Mouse (Mus musculus): Measurements from ENCODE around the gene Galr3. TPM values are rescaled to one million over a fixed set of nuclear protein-coding genes. Genes with fewer than 3 reads are reported as not detected.
A peak's percentile ranks its signal among the peaks of the same experiment; 100 is the strongest.

Galr3 gene
- total RNA-seq, 2 experiments from 2014 or later = 0.44 TPM; not detected in 1

DNA sequence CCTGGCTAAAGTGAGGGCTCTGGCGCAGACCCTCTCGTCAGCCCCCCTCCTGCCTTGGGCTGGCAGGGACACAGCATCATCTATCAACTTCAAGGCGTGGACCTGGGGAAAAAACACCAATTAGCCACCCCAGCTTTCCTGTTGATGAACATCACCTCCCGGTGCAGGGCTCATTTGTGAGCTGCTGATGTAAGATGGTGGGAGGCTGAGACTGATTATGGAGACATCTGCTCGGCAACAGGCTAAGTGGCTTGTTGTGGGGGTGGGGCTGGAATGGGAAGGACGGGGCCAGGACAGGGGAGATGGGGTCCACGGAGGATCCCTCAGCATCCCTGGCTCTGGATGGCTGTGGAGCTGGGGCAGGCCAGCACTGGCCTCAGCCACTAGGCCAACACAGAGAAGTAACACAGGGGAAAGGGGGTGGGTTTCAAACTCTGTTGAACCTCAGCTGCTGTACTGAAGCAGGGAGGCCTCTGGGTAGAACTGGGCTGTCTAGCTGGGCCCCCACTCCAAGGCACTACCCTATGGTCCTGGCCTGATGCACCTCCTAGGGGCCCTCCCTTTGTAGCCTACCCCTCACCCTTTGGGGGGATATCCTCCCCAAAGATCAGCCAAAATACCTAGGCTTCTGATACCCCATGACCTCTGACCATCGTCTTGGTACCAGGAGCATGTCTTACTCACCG, 8.6 kb downstream of the Galr3 start:
- no peak for DNase-seq (ENCODE audit: low spot score in 2 of 2)
- intact Hi-C loops (cut with DNase I) = no loop called here

DNA sequence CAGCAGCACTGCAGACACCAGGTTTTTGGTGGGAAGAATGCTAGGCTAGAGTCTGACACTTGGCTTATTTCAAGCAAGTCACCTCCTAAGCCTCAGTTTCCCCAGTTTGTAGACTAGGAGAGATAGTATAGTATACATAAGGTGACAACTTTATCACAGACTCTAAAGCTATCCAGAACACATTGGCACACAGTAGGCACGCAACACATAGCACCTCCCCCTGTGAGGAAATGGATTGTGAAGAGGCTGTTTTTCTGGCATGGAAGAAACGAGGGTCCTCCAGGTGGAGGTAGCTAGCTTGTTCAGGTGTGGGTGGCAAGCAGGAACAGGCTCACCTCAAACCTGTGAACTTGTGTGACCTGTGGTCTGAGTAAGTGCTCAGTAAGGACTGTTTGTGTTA, 9.3 kb downstream of the Galr3 start:
- intact Hi-C loops (cut with DNase I) = no loop called here
- DNase-seq (ENCODE audit: low spot score in 2 of 2) = no peak

DNA sequence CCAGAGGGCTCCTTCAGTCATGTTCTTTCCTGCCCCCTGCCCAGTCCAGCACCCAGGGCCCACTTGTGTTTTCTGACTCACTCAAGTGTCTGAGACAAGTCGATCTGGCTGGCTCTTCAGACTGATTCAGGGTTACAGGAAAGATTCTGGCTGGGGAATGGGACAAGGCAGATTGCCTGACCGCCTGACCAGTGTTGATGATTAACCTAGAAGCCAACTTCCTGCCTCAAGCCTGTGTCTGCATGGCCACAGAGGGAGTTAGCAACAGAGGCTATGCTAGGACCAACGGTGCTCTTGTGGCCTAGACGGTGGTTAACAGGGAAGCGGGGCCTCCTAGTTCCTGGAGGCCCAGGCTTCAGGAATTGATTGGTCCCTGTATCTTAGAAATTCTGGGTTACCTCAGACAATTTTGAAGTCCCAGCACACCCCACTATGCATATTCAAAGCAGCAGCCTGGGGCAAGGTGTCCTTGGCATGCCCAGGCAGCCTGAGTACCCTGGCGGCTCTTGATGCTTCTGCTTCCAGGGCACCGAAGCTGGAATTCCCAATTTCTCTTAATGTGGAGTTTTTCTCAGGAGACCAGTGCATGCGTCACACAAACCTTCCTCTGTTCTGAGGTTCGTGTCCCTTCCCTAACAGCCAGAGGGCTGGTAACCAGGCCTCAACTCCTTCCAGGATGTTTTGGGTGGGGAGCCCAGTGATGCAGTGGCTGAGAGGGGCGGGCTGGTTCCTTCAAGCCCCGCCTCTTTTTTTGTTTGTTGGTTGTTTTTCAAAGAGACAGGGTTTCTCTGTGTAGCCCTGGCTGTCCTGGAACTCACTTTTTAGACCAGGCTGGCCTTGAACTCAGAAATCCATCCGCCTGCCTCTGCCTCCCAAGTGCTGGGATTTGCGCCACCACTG, 10.0 kb downstream of the Galr3 start:
- no peak for DNase-seq (ENCODE audit: low spot score in 2 of 2)
- intact Hi-C loops (cut with DNase I) = no loop called here

DNA sequence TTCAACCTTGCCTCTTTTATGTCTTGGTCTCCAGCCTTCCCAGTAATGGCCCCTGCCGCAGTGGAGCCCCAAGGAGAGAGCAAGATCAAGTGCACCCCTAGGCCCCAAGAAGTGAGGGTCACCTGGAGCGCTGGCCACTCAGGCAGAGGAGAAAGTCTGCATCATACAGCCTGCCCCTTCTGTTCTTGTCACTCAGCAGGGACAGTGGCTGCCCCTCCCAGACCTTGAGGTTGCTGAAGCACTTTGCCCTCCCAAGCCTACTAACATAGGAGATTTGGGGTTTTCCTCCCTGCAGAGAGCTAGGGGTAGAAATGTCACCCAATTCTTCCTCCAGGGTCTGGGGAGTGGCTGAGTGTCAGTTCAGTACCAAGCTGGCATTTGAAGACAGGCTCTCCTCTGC, 10.7 kb downstream of the Galr3 start:
- DNase-seq (ENCODE audit: low spot score in 2 of 2) = no peak
- intact Hi-C loops (cut with DNase I) = no loop called here

DNA sequence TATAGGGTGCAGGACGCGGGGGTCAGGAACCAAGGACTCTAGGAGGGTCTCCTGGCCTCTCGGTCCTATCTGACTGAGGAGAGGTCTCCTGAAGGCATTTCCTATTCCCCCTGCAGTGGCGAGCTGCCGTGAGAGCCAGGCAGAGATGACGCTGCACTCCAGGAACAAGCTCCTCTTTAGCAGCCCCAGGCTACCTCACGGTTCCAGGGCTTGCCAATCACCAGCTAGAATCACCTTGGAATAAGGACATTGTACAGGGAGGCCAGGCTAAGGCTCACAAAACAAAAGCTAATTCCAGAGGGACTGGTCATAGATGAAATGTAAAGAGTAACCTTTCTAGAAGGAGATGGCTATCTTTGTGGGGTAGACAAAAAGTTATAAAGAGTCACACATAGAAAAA, 14.9 kb downstream of the Galr3 start:
- DNase-seq (ENCODE audit: low spot score in 2 of 2) = no peak
- intact Hi-C loops (cut with DNase I) = no loop called here

DNA sequence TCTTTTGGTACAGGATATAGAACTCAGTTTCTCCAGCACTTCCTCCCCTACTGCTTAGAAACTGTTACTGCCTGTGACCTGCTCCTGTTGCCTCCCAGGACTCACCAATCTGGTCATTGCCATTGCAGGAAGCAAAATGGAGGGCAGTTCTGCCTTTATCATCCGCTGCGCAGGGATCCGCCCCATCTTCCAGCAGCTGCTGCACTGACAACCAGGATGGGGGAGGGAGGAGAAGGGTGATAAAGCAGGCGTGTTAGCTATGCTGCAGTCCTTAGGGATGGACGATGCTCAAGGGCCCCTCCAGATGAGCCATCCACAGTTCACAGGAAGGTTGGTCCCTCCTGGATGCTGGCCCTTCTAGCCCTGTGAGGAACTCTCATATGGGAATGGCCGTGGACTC, 16.2 kb downstream of the Galr3 start:
- DNase-seq (ENCODE audit: low spot score in 2 of 2) = no peak
- intact Hi-C loops (cut with DNase I) = no loop called here

DNA sequence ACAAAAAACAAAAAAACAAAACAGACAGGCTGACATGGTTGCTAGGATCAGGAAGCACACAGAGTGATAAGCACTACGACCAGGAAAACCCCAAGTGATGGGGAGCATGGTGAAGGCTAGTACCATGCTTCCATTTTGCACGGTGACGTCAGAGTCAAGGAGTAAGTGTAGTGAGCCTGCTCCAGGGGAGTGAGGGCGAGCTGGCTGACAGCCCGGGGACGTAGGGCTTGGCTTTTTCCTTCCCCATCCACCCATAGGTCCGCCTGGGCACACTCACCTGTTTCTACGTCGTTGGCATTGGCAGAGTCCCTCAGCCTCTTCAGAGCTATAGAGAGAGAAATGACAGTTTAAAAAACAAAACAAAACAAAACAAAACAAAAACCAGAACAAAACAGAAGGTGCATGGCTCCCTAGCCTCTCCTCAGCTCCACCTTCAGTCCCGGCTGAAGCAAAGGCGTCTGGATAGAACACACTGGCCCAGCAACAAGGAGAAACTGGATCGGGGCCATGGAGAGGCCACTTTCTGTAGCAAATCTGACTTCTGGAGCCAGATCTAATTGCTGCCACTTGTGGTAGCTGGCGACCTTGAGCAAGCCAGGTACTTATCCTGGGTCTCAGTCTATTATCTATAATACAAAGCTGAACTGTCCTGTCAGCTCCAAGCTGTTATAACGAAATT, 19.3 kb downstream of the Galr3 start:
- intact Hi-C loops (cut with DNase I) = no loop called here
- DNase-seq (ENCODE audit: low spot score in 2 of 2) = no peak

DNA sequence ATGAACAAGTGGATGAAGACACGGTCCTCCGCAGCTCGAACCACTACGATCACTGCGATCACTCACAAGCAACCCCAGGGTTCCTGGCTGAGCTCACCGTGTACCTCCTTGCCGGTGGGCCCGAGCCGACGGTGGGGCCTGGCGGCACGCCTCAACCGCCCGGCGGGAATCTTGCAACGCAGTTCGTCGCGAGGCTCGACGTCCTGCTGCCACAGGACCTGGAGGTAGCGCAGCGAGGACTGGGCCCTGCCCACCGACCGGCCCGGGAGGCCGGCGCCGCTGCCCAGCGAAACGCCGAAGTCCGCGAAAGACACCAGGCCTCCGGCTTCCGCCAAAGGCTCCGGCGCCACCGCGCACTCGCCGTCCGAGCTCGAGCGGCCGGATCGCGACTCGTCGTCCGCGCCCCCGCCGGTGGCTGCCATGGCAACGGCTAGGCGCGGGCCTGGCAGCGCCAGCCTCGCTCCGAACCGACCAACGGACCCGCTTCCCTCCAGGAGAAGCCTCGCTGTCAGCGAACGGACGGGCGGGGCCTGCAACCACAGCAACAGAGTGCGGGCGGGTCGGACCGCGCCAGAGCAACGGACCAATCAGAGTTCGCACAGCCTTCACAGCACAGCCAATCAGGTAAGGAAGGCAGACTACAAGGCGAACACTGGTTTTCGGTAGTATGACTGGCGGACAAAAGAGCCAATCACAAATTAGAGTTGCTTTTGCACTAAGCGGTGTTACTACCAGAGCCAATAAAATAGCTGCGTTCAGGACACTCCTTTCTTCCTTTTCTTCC, 20.9 kb downstream of the Galr3 start, which contains the start of gene Ankrd54:
Gene Ankrd54 (minus strand): TSS at position 518 of the 784 bp plus-strand sequence.
- intact Hi-C loops (cut with DNase I) = no loop called here
- peak; percentile 99 to 100 for DNase-seq (ENCODE audit: low spot score in 2 of 2)

DNA sequence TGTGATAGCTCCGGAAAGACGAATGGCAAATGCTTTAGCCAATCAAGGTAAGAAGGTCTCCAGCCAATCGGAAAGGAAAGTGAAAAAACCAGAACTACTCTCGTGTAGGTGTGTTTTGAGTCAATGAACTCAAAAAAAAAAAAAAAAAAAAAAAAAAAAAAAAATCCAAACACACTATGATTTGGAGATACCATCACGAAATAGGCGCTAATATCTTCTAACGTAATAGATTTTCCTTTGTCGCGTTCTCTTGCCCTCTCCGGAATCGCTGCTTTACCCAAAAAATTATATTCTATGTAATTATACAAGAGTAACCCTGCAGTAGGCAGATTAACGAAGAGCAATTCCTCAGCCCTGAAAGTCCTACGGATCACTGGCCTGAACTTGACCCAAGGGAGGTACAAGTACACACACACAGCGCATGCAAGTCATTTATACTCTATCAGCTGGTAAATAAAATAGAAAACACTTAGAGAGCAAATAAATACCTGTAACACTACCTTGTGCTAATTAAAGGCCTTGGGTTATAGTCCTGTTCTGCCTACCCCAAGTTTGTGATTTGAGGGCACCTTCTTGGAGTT, 21.6 kb downstream of the Galr3 start:
- intact Hi-C loops (cut with DNase I) = no loop called here
- no peak for DNase-seq (ENCODE audit: low spot score in 2 of 2)

DNA sequence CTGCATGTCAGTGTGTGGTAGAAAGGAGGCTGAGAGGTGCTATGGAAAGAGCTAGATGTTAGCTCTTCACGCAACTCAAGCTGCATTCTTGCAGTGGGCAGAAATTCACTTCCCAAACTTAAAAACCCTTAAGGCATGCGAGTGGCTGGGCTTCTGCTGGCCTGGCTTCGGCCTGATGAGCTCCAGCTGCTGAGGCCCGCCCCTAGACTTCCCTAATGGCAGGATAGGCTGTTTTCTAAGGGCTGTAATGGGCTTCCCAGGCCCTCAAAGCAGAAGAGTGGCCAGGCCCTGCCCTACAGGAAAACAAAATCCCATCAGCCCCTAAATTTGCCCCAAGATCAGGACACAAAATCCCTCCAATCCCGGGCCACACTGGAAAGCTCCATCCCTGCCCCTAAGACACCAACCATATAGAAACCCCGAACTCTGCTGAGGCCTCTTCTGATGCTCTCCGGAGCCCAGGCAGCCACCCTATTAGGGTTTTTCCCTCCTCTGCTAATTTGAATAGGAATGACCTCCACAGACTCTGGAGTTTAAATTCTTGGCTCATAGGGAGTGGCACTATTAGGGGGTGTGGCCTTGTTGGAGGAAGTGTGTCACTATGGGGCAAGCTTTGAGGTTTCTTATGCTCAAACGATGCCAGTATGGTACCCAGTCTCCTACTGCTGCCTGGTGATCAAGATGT, 23.5 kb downstream of the Galr3 start:
- DNase-seq (ENCODE audit: low spot score in 2 of 2) = no peak
- intact Hi-C loops (cut with DNase I) = no loop called here

DNA sequence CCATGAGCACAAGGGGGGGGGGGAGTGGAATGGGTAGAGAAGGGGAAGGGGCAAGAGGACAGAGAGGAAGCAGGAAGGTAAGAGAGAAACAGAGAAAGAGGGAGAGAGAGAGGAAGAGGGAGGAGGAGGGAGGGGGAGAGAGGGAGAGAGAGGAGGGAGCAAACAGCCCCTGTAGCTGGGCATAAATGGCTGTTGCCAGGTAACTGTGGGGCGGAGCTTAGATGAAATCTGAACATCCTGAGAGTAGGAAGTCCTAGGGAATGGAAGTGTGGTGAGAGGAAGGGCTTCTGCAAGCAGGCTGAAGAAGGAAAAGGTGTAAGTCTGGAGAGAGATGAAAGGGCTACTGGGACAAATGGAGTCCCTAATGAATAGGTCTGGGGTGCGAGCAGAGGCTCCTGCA, 24.6 kb downstream of the Galr3 start:
- intact Hi-C loops (cut with DNase I) = no loop called here

DNA sequence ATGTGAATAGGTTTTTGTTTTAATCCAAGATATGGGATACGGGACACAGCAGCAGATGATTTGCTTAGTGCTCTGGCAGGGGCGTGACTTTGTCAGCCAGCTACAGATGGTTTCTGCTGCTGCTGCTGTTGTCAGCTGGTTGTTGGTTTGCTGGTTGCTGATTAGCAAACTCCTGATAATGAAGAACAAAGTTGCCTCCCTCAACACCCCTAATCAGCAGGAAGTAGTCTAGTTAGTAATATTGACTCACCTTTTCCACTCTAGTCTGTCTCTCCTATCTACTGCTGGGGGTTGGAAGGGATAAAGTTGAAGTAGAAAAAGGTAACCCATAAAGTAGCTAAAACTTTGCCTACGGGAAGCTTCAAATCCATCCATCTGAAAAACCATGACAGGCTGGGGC, 25.9 kb downstream of the Galr3 start:
- no peak for DNase-seq (ENCODE audit: low spot score in 2 of 2)
- intact Hi-C loops (cut with DNase I) = no loop called here

More for the DNA sequence above, 24.6 kb downstream of the Galr3 start:
- DNase-seq (ENCODE audit: low spot score in 2 of 2) = no peak

DNA sequence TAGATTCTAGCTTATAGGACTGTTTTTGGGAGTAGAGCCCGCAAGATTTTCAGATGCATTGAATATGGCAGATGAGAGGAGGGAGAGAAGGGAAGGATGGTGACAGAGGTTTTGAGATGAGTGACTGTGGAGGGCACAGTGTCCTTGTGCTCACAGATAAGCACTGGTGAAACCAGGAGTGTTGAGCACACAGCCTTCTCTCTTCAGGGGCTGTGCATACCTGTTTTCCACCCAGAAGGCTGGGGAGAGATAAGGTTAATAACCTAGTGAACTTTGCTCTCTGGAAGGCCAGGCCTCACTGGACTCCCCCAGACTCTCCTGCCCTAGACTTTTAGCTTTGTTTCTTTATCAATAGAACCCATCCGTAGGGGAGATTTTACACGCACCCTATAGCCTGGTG, 26.7 kb downstream of the Galr3 start:
- intact Hi-C loops (cut with DNase I) = no loop called here
- no peak for DNase-seq (ENCODE audit: low spot score in 2 of 2)

DNA sequence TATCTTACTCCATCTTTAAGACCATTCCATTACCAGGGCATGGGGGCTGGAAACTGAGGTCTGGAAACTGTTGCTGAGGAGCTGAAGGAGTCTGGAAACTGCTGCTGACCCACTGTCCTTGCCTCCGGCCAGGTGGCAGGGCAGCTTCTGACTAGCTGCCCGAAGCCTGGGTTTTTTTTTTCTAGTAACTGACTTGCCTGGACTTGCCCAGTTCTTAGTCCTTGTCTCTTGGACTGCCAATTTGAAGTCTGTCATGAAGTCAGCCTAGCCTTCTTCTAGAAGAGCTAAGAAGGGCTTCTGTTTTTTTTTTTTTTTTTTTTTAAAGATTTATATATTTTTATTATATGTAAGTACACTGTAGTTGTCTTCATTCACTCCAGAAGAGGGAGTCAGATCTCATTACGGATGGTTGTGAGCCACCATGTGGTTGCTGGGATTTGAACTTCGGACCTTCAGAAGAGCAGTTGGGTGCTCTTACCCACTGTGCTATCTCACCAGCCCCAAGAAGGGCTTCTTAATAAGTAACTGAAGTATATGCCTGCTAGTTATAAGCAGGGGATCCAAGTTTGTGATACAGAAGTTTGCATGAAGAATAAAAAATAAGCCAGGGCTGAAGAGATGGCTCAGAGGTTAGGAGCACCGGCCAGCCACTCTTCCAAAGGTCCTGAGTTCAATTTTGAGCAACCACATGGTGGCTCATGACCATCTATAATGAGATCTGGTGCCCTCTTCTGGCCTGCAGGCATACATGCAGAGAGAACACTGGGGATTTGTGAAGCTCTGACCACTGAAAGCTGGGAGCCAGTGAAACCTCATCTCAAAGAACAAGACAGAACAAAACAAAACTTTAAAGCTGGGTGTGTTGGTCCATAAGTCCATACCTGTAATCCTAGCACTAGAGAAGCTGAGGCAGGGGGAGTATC, 29.7 kb downstream of the Galr3 start:
- intact Hi-C loops (cut with DNase I) = loop anchor here (2.0 kb wide), 1 partner anchor 33 kb away; no protein-coding TSS in a partner anchor
- peak in 1 of 2 experiments; percentile 39 for DNase-seq (ENCODE audit: low spot score in 2 of 2)

DNA sequence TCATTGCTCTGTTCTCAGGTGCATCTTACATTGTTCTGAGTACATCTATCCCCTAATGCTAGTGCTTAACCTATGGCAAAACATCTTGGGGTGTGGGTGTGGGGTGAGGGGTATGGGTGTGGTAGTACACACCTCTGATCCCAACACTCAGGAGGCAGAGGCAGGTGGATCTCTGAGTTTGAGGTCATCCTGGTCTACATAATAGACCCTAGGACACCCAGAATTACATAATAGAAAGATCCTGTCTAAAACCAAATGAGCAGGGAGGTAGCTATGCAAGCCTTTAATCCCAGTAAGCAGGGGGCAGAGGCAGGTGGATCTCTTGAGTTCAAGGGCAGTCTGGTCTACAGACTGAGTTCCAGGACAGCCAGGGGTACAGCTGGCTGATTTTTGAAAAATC, 32.1 kb downstream of the Galr3 start:
- DNase-seq (ENCODE audit: low spot score in 2 of 2) = no peak
- intact Hi-C loops (cut with DNase I) = no loop called here

DNA sequence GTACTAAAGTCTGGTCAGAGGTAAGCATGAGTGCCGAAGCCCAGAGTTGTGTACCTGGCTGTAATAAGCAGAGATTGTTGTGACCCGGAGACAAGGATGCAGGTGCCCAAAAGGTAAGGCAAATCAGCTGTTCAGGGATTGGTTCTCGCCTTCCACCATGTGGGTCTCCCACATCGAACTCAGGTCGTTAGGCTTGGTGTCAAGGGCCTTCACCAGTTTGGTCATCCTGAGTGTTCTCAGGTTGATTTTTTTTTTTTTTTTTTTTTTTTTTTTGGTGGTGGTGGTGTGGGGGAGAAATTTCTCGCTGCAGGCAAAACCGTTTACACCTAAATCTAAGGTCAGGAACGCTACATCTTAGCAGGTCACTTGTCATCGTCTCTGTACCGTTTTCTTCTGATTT, 32.8 kb downstream of the Galr3 start:
- no peak for DNase-seq (ENCODE audit: low spot score in 2 of 2)
- intact Hi-C loops (cut with DNase I) = no loop called here

DNA sequence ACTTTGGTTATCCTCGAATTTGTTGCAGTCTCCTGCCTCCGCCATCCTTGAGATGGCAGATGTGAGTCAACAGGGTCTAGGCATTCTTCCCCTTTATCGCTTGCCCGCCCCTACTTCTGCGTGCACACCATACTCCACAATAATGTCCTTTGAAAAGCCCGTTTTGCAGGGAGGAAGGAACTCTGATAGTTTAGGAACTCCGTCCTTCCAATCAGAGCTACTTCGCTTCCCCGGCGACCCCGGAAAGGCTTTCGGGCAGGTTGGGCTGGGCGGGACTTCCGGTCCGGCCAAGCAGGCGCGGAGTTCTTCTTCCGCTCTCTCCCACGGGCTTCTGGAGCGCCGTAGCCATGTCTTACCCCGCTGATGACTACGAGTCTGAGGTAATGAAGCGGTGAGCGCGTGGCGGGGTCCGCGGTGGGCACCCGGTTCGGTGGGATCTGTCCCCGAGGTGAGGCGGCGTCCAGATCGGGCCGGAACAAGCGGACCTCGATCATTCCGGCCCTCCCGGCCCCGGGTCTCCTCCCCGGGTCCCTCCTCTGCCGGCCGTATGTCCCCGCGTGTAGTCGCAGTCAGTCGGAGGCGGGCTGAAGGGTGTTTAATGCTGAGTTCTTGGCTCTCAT, 33.3 kb downstream of the Galr3 start, which contains the start of gene Eif3l:
Gene Eif3l (plus strand): TSS at position 267 of the 620 bp plus-strand sequence.
- DNase-seq (ENCODE audit: low spot score in 2 of 2) = peak; percentile 74 to 89
- intact Hi-C loops (cut with DNase I) = no loop called here

All from left cerebral cortex, postnatal 14 days (tissue).